Mouse (Mus musculus): Measurements from ENCODE around the gene Tox2.

Tox2 gene

GRCm38 (mm10) chr2:163360858-163361623 lies 158.1 kb downstream of the Tox2 start:
- no peak for DNase-seq (ENCODE audit: extremely low read depth, low read depth, low spot score)

GRCm38 (mm10) chr2:163362940-163363921 lies 160.3 kb downstream of the Tox2 start:
- no peak for DNase-seq (ENCODE audit: extremely low read depth, low read depth, low spot score)

- DNase-seq (ENCODE audit: extremely low read depth, low read depth, low spot score), result no peak
Measured at GRCm38 (mm10) chr2:163364785-163365541, 162.0 kb downstream of the Tox2 start.

GRCm38 (mm10) chr2:163370175-163370574 lies 167.2 kb downstream of the Tox2 start:
- DNase-seq (ENCODE audit: extremely low read depth, low read depth, low spot score), result no peak

- no peak for DNase-seq (ENCODE audit: extremely low read depth, low read depth, low spot score)
Measured at GRCm38 (mm10) chr2:163372627-163373026, 169.7 kb downstream of the Tox2 start.
